ENCODE assay signal across 17 mouse cellular contexts in genomic region chr2:70506372-70506771, GRCm38 (mm10). TPM values are rescaled to one million over a fixed set of nuclear protein-coding genes. Genes with fewer than 3 reads are reported as not detected.
"Had no signal": no experiment of that assay in that cellular context is flagged by ENCODE, and none has a peak within 500 bp of the region (broad histone marks: within the 10 kb centered on the region; RNA-seq: fewer than 3 reads in every experiment).

No protein-coding gene starts in this region.

- H3K9ac ChIP-seq: hindbrain, embryonic 14.5 days; limb, embryonic 15.5 days; liver, embryonic 12.5 days; neural tube, embryonic 13.5 days had no signal

- H3K36me3 ChIP-seq: limb, embryonic 15.5 days; liver, embryonic 12.5 days; neural tube, embryonic 13.5 days had no signal

- H3K4me2 ChIP-seq: hindbrain, embryonic 14.5 days; limb, embryonic 15.5 days; liver, embryonic 12.5 days; midbrain, embryonic 11.5 days; neural tube, embryonic 13.5 days had no signal

- H3K27me3 ChIP-seq: limb, embryonic 15.5 days had no signal

- ATAC-seq: intestine, postnatal 0 days; liver, embryonic 12.5 days; midbrain, embryonic 16.5 days had no signal

- DNase-seq: layer of hippocampus, adult 9-11 months; layer of hippocampus, postnatal 36 days; retina, postnatal 1 day; right cerebral cortex, postnatal 4 days; spleen, adult 18-20 months; thymus, adult 18-20 months; thymus, postnatal 14 days had no signal

- H3K4me3 ChIP-seq: limb, embryonic 15.5 days; liver, embryonic 12.5 days; neural tube, embryonic 13.5 days had no signal

- H3K9me3 ChIP-seq: limb, embryonic 15.5 days; liver, embryonic 12.5 days; neural tube, embryonic 13.5 days had no signal

- H3K27ac ChIP-seq: hindbrain, embryonic 14.5 days; limb, embryonic 15.5 days; liver, embryonic 12.5 days; neural tube, embryonic 13.5 days had no signal

RNA-seq across cellular contexts. Expression of gene Erich2, which starts 2.2 kb away (rescaled TPM):
- total RNA-seq: megakaryocyte, adult 5-6 weeks had no signal
- polyA plus RNA-seq: limb, embryonic 11.5 days; liver, embryonic 16.5 days had no signal

RNA-seq across cellular contexts. Expression of gene Sp5, which starts 31.6 kb away (rescaled TPM):
- total RNA-seq: megakaryocyte, adult 5-6 weeks had no signal
- polyA plus RNA-seq: liver, embryonic 16.5 days had no signal

RNA-seq across cellular contexts. Expression of gene Gad1, which starts 46.5 kb away (rescaled TPM):
- total RNA-seq: megakaryocyte, adult 5-6 weeks had no signal
